Mouse (Mus musculus) thymus, adult 2 months (tissue): ENCODE measurements around the gene Slc4a4. TPM values are rescaled to one million over a fixed set of nuclear protein-coding genes. Genes with fewer than 3 reads are reported as not detected.
"Not testable (repeated sequence)": the region's sequence is repeated elsewhere in the genome, so short reads cannot be mapped to it uniquely, and the experiment has no call there.

Experiments used
- DNase-seq: peaks from one replicate; pipeline ENCODE4 v3.0.0; 2021
- H3K27ac ChIP-seq: fragments of 200-500 bp; 2 replicates; pipeline ENCODE4 v1.5.1; 2012; ENCODE audit warnings: low read length, control low read depth; ENCODE audit not compliant: control insufficient read depth, insufficient read depth
- H3K27me3 ChIP-seq: fragments of 200-500 bp; 2 replicates; pipeline ENCODE4 v1.6.1; 2012; ENCODE audit warnings: mild to moderate bottlenecking, low read length, moderate library complexity, mixed read lengths; ENCODE audit not compliant: control insufficient read depth, insufficient read depth
- H3K36me3 ChIP-seq: fragments of 200-500 bp; 2 replicates; pipeline ENCODE4 v1.6.1; 2012; ENCODE audit warnings: mild to moderate bottlenecking, low read length, moderate library complexity; ENCODE audit not compliant: control insufficient read depth, insufficient read depth
- H3K4me1 ChIP-seq: fragments of 200-500 bp; replicated peaks from 2 replicates; pipeline ENCODE4 v1.6.1; 2012; ENCODE audit warnings: low read length; ENCODE audit not compliant: control insufficient read depth, insufficient read depth
- H3K4me3 ChIP-seq: fragments of 200-500 bp; 2 replicates; pipeline ENCODE4 v1.5.1; 2012; ENCODE audit warnings: mild to moderate bottlenecking, low read length, control low read depth, moderate library complexity; ENCODE audit not compliant: control insufficient read depth, insufficient read depth
- CTCF ChIP-seq: fragments of 200-500 bp; IDR thresholded peaks from 2 replicates; pipeline ENCODE4 v1.5.1; 2012; ENCODE audit warnings: mild to moderate bottlenecking, control low read depth, low read length, moderate library complexity, borderline replicate concordance; ENCODE audit not compliant: control insufficient read depth, poor library complexity, insufficient read depth; ENCODE audit errors: extremely low read depth
- POLR2A ChIP-seq: fragments of 200-500 bp; IDR thresholded peaks from 2 replicates; pipeline ENCODE4 v1.6.1; 2012; ENCODE audit warnings: mild to moderate bottlenecking, low read length, control low read depth, moderate library complexity; ENCODE audit not compliant: control insufficient read depth, poor library complexity, insufficient read depth; ENCODE audit errors: extremely low read depth
- WGBS: fragments of 180-500 bp; shearing (Covaris S2); methylation state at CpG from one replicate; pipeline ENCODE4 v1.1.7; 2018; 5-methylcytosine and 5-hydroxymethylcytosine counted together
- polyA plus RNA-seq: library from polyadenylated mRNA; depleted of rRNA; stranded (reverse); fragments of >200 nt; gene quantifications from 2 replicates; pipeline ENCODE4 v1.2.3, GENCODE M21; 2012

Gene Slc4a4
- polyA plus RNA-seq, 1 experiment = 2.0 TPM

DNA sequence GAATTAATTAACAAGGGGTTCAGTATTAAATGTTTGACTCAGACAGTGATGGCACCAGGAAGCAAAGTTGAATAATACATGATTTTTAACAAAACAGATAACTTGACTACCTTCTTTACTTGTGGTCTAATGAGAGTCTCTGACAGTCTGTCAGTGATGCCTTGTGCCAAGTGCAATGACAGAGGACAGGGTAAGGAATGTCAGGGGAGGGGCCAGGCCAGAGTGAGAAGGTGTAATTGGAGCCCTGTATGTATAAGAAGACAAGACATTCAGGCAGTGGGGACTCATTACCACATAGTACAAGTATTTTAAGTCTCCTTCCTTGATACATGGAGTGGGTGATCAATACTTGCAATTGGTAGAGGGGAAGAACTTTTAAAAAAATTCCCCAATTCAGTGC, 219.6 kb downstream of the Slc4a4 start:
- Histone ChIP-seq H3K27ac (no peak overlapping the region), H3K4me1 (no peaks in the 10 kb centered on the region), H3K27me3 (no peaks in the 10 kb centered on the region), H3K4me3 (no peak overlapping the region), H3K36me3 (no peaks in the 10 kb centered on the region)
- TF ChIP-seq POLR2A = no peak
- no peak for DNase-seq

DNA sequence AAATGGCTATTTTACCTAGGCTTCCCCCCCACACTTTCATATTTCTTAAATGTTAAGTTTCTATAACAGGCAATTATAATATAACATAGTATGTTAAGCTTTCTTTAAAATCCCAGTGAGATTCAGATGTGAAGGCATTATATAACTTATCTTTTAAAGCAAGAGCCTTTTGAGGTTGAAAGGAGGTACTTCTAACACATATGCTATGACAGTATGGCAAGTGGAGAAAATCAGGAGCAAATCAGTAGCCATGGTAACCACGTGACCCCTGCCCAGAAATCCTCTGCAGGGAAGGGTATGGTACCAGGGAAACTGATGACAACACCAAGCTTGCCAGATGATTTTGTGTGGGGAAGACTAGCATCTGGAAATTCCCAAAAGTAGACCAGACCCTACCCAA, 222.2 kb downstream of the Slc4a4 start:
- no peak overlapping the region for H3K27ac ChIP-seq
- no peak for DNase-seq
- no peaks in the 10 kb centered on the region for H3K36me3 ChIP-seq
- TF ChIP-seq CTCF (no peak), POLR2A (no peak)
- H3K4me1 ChIP-seq = no peaks in the 10 kb centered on the region
- no peak overlapping the region for H3K4me3 ChIP-seq
- WGBS = 94% methylated on average over 1 of the region's 1 CpGs
- H3K27me3 ChIP-seq = no peaks in the 10 kb centered on the region

DNA sequence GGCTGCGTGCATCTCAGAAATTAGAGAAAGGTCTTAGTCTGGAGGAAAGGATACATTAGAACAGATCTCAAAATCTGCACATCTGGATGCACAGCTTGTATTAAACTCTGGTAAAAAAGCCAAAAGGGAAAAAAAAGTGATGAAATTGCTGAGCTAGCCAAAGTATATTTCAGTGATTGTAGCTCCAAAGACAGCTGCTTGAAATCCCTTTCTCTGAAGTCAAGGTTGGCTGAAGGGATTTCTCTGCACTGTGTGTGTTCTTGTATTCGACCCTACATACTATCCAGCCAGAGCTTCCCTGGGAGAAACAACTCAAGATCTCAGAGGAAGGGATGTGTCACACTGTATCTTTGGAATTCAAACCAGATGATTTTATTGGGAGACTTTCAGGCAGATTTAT, 223.2 kb downstream of the Slc4a4 start:
- WGBS = 79% methylated on average over 2 of the region's 2 CpGs

DNA sequence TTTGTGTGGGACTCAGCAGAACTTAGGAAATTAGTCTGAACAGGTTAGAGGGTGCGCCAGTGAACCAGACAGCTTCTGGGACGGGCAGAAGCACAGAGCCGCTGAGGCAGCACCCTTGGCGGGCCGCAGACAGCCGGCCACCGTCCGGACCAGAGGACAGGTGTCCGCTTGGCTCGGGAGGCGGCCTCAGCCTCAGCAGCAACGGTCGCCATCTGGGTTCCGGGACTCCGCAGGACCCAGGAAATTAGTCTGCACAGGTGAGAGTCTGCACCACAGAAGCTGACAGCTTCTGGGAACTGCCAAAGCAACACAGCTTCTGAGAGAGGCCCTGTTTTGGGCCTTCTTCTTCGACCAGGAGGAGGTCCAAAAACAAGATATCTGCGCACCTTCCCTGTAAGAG, 225.4 kb downstream of the Slc4a4 start:
- 96% methylated on average over 16 of the region's 17 CpGs for WGBS
- H3K4me1 ChIP-seq, H3K36me3 ChIP-seq, H3K4me3 ChIP-seq, H3K27ac ChIP-seq, DNase-seq, H3K27me3 ChIP-seq: not testable (repeated sequence)

More for the DNA sequence above, 223.2 kb downstream of the Slc4a4 start:
- DNase-seq = no peak
- no peak for TF ChIP-seq POLR2A
- no peak for TF ChIP-seq CTCF
- Histone ChIP-seq H3K4me3 (no peak overlapping the region), H3K27me3 (no peaks in the 10 kb centered on the region), H3K27ac (no peak overlapping the region), H3K36me3 (no peaks in the 10 kb centered on the region), H3K4me1 (no peaks in the 10 kb centered on the region)

DNA sequence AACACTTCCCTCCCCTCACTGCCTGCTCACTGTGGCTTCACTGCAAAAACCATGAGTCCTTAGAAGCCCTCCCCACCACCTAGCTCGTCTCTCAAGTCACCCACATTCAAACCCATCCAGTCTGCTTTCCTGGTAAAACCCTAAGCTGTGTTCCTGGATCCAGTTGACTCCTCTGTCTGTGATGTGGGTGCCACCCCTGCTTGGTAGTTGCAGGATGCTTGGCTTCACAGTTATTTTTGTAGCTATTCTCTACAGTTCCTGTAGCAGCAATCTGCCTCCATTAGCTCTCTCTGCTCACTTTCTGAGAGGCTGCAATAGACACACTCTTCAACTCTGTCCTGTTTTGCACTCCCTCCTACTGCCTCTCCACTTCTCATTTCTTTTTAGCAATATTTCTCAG, 234.3 kb downstream of the Slc4a4 start:
- H3K36me3 ChIP-seq = no peaks in the 10 kb centered on the region
- TF ChIP-seq CTCF (no peak), POLR2A (no peak)
- no peaks in the 10 kb centered on the region for H3K4me1 ChIP-seq
- DNase-seq = no peak
- H3K4me3 ChIP-seq = no peak overlapping the region
- 32% methylated on average over 1 of the region's 1 CpGs for WGBS
- no peaks in the 10 kb centered on the region for H3K27me3 ChIP-seq
- no peak overlapping the region for H3K27ac ChIP-seq

DNA sequence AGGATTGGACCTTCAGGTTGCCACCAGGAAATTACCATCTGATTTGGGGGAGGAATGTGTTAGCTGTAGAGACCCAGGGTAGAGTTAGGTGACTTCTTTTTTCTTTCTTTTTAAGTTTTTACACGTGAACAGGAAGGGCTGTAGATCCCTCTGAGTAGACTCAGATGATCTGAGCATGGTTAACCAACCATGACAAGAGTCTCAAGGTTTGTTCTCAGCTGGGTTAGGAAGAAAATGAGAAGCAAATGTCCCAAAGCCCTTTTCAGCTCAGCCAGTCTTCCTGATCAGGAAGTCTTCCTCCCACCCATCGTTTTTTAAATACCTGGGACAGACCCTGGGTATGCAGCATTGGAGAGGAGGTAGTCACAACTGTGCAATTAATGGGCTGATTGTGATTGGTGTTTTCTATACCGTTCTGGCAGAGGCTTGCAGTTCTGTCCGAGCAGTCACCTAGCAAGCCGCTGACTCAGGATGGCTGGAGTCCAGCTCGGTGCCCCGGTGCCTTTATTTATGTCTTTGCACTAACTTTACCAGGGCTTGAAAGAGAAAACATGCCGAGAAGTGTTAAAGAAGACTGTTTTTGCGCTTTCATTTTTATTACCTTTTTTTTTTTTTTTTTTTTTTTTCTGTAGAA, 236.8 kb downstream of the Slc4a4 start:
- TF ChIP-seq CTCF = no peak
- TF ChIP-seq POLR2A = no peak

DNA sequence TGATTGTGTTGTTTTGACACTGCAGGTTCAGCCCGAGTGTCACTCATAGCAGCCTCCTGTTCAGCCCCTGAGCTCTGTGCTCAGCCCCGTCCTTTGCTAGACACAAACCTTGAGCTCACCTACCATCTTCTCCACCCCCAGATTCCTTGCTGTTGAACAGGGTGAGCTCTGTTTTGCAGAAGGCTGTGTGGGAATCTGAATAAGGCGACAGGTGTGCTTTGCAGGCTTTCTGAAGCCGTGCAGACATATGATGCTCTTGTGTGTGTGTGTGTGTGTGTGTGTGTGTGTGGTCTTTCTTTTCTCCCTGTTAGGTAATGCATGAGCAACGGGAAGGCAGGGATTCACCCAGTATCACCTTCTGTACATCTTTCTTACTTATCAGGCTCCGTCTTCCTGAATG, 241.6 kb downstream of the Slc4a4 start:
- no peaks in the 10 kb centered on the region for H3K4me1 ChIP-seq
- 86% methylated on average over 6 of the region's 6 CpGs for WGBS
- no peak for DNase-seq
- H3K4me3 ChIP-seq = no peak overlapping the region
- no peaks in the 10 kb centered on the region for H3K36me3 ChIP-seq
- TF ChIP-seq CTCF = no peak
- TF ChIP-seq POLR2A = no peak
- H3K27me3 ChIP-seq = no peaks in the 10 kb centered on the region
- no peak overlapping the region for H3K27ac ChIP-seq

More for the DNA sequence above, 236.8 kb downstream of the Slc4a4 start:
- Histone ChIP-seq H3K36me3 (no peaks in the 10 kb centered on the region), H3K27ac (no peak overlapping the region), H3K4me3 (no peak overlapping the region), H3K27me3 (no peaks in the 10 kb centered on the region), H3K4me1 (no peaks in the 10 kb centered on the region)
- no peak for DNase-seq
- WGBS = 78% methylated on average over 9 of the region's 9 CpGs
